Mouse (Mus musculus) liver, embryonic 13.5 days (tissue): ENCODE results near the gene Ncbp3. TPM values are rescaled to one million over a fixed set of nuclear protein-coding genes. Genes with fewer than 3 reads are reported as not detected.
A peak's percentile ranks its signal among the peaks of the same experiment; 100 is the strongest.

Experiments used
- ATAC-seq: fragments of 200-750 bp; cut with Nextera tagmentation; 2 replicates; pipeline ENCODE4 v1.8.0; 2017; ENCODE audit warnings: low read depth, mild to moderate bottlenecking, moderate number of reproducible peaks, moderate library complexity
- DNase-seq: peaks from one replicate; pipeline ENCODE4 v3.0.0; 2022
- H3K27ac ChIP-seq: fragments of 300-500 bp; sonication (generic); 2 replicates; pipeline ENCODE4 v1.5.1; 2015; ENCODE audit warnings: moderate library complexity, mild to moderate bottlenecking, inconsistent platforms
- H3K27me3 ChIP-seq: fragments of 300-500 bp; sonication (generic); 2 replicates; pipeline ENCODE4 v1.6.1; 2015; ENCODE audit warnings: mild to moderate bottlenecking, inconsistent platforms
- H3K36me3 ChIP-seq: fragments of 300-500 bp; sonication (generic); 2 replicates; pipeline ENCODE4 v1.6.1; 2015; ENCODE audit warnings: mild to moderate bottlenecking, inconsistent platforms
- H3K4me1 ChIP-seq: fragments of 300-500 bp; sonication (generic); replicated peaks from 2 replicates; pipeline ENCODE4 v1.6.1; 2015; ENCODE audit warnings: inconsistent platforms
- H3K4me2 ChIP-seq: fragments of 300-500 bp; sonication (generic); 2 replicates; pipeline ENCODE4 v1.6.1; 2015; ENCODE audit warnings: inconsistent platforms, mild to moderate bottlenecking, moderate library complexity
- H3K4me3 ChIP-seq: fragments of 300-500 bp; sonication (generic); replicated peaks from 2 replicates; pipeline ENCODE4 v1.5.1; 2015; ENCODE audit warnings: mild to moderate bottlenecking, inconsistent platforms
- H3K9ac ChIP-seq: fragments of 300-500 bp; sonication (generic); 2 replicates; pipeline ENCODE4 v1.6.1; 2015; ENCODE audit warnings: mild to moderate bottlenecking, inconsistent platforms
- H3K9me3 ChIP-seq: fragments of 300-500 bp; sonication (generic); replicated peaks from 2 replicates; pipeline ENCODE4 v1.6.1; 2016; ENCODE audit warnings: inconsistent platforms
- WGBS: fragments of 180-500 bp; shearing (Covaris S2); methylation state at CpG from one replicate; pipeline ENCODE4 v1.1.7; 2015; ENCODE audit not compliant: insufficient replicate concordance; 5-methylcytosine and 5-hydroxymethylcytosine counted together
- polyA plus RNA-seq: library from polyadenylated mRNA; unstranded; fragments of >200 nt; fragmentation: Nextera tagmentation; extraction: Ambion mirVana; gene quantifications from 2 replicates; pipeline ENCODE4 v1.2.1, GENCODE M21; 2015

The Ncbp3 gene
- polyA plus RNA-seq, 1 experiment from 2014 or later = 5.7 TPM

GRCm38 (mm10) chr11:73016103-73016420, 31.5 kb upstream of the Ncbp3 start:
- Histone ChIP-seq H3K4me1 (peaks cover 15% of the 10 kb centered on the region), H3K4me2 (no peak overlapping the region), H3K36me3 (no peaks in the 10 kb centered on the region), H3K27me3 (peaks cover 54% of the 10 kb centered on the region), H3K9me3 (no peaks in the 10 kb centered on the region), H3K4me3 (no peak overlapping the region), H3K27ac (no peak overlapping the region), H3K9ac (no peak overlapping the region)
- DNase-seq = no peak
- ATAC-seq = no peak
- WGBS = 62% methylated on average over 6 of the region's 6 CpGs

DNA sequence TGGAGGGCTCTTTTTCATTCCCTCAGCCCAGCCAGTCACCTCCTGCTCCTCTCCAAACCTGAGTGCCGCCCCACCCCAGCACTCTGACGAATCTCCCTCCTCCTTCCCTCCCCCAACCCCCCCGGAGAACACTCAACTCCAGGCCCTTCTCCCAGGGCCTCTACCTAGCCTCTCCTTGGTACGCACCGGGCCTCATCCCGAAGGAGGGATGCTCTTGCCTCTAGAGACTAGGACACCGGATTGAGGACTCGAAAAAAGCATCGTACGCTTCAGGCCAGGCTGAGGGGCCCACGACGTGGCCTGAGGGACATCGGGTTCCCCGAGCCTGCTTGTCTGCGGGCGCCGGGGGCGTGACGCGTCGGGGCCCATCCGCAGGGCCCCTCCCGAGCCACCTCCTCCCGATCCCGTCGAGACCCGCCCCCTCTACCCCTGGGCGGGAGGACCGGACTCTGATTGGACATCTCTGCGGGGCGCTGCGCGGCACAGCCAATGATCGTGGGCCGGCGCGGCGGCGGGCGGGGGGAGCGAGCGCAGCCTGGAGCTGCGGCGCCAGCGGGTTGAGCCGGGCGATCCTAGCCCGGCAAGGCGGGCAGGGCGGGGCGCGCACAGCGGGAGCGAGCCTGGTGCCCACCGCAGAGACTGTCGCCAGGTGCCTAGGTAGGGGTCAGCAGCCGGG, 29.0 kb upstream of the Ncbp3 start, which contains the start of gene Camkk1:
TSS of gene Camkk1 (plus strand) at position 538 of the 676 bp plus-strand sequence.
- Histone ChIP-seq H3K4me1 (peaks cover 15% of the 10 kb centered on the region), H3K27me3 (peaks cover 73% of the 10 kb centered on the region), H3K9me3 (no peaks in the 10 kb centered on the region), H3K9ac (peak within 1 kb of the TSS; percentile 59), H3K36me3 (no peaks in the 10 kb centered on the region), H3K4me3 (peak within 1 kb of the TSS; percentile 64), H3K4me2 (peak within 1 kb of the TSS; percentile 93), H3K27ac (no peak within 1 kb of the TSS)
- peak; percentile 98 for ATAC-seq
- WGBS = 1% methylated on average over 57 of the region's 57 CpGs
- peak; percentile 86 for DNase-seq

DNA sequence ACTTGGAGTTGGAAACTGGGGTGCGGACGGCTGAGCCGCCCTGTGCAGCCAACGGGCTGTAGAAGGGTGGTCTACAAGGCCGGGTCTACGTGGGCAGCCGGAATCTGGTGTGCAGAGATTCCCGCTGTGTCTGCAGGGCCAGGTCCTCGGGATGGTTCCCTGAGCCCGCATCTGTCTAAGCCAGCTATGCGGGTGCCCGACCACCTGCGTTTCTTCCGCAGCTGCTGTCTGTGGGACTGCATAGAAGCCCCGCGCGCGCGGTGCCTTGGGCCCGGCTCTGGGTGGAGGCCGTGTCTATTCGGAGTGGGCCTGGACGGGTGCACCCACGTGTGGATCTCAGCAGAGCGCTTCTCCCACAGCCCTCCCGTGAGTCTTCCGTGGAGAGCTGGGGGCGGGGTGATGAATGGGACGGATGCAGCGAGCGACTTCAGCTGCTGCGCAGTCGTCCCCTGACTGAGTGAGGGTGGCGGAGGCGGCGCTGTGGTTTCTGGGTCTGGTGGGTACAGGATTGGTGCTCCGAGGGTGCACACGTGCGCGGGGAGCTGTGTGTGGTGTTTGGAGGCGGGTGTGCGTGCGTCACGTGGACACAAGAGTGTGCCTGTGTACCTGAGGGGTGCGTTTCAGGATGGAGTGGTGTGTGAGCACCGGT, 28.3 kb upstream of the Ncbp3 start:
- Histone ChIP-seq H3K27ac (no peak overlapping the region), H3K36me3 (no peaks in the 10 kb centered on the region), H3K9me3 (no peaks in the 10 kb centered on the region), H3K9ac (peak overlapping the region; percentile 59), H3K4me3 (peak overlapping the region; percentile 64), H3K4me1 (peaks cover 19% of the 10 kb centered on the region), H3K4me2 (peak overlapping the region; percentile 93), H3K27me3 (peaks cover 73% of the 10 kb centered on the region)
- ATAC-seq = peak; percentile 25
- DNase-seq = no peak
- WGBS = 2% methylated on average over 46 of the region's 46 CpGs

GRCm38 (mm10) chr11:73020953-73021800, 26.4 kb upstream of the Ncbp3 start:
- DNase-seq (no peak), ATAC-seq (no peak)
- no peaks in the 10 kb centered on the region for H3K36me3 ChIP-seq
- 70% methylated on average over 7 of the region's 7 CpGs for WGBS
- no peak overlapping the region for H3K4me3 ChIP-seq
- peaks cover 32% of the 10 kb centered on the region for H3K4me1 ChIP-seq
- no peak overlapping the region for H3K9ac ChIP-seq
- H3K9me3 ChIP-seq = no peaks in the 10 kb centered on the region
- no peak overlapping the region for H3K27ac ChIP-seq
- peaks cover 68% of the 10 kb centered on the region for H3K27me3 ChIP-seq
- no peak overlapping the region for H3K4me2 ChIP-seq

DNA sequence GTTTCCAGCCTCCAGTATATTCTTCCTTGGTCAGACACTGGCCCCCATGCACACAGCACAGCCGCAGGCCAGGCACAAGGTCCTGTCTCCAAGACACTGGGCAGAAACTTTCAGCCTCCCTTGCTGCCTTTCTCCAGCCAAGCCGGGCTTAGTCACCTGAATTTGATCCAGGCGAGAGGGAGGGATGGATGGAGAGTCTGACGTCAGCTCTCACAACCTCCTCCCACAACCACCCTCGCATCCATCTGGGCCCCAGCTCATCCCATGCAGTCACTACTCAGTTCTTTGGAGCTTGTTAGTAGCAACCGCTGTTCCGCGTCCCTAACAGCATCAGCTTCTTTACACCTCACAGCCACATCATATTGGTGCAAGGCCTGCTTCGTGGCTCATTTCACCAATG, 24.5 kb upstream of the Ncbp3 start:
- peaks cover 49% of the 10 kb centered on the region for H3K27me3 ChIP-seq
- H3K4me3 ChIP-seq = no peak overlapping the region
- H3K4me1 ChIP-seq = peaks cover 32% of the 10 kb centered on the region
- ATAC-seq (no peak), DNase-seq (no peak)
- no peak overlapping the region for H3K9ac ChIP-seq
- H3K4me2 ChIP-seq = no peak overlapping the region
- H3K36me3 ChIP-seq = no peaks in the 10 kb centered on the region
- H3K9me3 ChIP-seq = no peaks in the 10 kb centered on the region
- 68% methylated on average over 9 of the region's 9 CpGs for WGBS
- H3K27ac ChIP-seq = no peak overlapping the region

DNA sequence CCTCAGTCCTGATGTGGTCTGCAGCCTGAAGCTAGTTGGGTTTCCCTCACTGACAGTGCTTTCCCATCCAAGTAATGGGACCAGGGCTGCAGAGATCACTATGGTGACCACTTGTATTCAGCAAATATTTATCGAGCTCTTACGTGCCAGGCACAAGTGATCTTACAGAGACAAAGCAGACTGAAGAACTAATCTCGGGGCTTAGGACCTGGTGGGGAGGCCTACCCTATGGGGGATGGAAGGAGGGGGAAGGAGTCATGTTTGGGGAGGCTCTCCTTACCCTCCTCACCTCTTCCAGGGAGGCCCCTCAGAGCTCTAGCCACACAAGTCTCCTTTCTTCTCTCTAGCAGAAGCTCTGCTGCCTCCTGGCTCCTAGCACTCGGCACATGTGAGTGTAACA, 23.8 kb upstream of the Ncbp3 start:
- 45% methylated on average over 4 of the region's 4 CpGs for WGBS
- Histone ChIP-seq H3K27ac (no peak overlapping the region), H3K9ac (no peak overlapping the region), H3K4me1 (peaks cover 26% of the 10 kb centered on the region), H3K36me3 (no peaks in the 10 kb centered on the region), H3K9me3 (no peaks in the 10 kb centered on the region), H3K4me3 (no peak overlapping the region), H3K4me2 (0 out of 2 replicates have a peak overlapping the region, but pooled peaks have one; percentile 30), H3K27me3 (peaks cover 42% of the 10 kb centered on the region)
- ATAC-seq (no peak), DNase-seq (no peak)

- H3K27ac ChIP-seq = peak overlapping the region; percentile 20; the same call in 1 of the 2 replicates
Measured at GRCm38 (mm10) chr11:73024236-73024904, 23.2 kb upstream of the Ncbp3 start.

GRCm38 (mm10) chr11:73026961-73027360, 20.6 kb upstream of the Ncbp3 start:
- ATAC-seq (no peak), DNase-seq (no peak)
- H3K27ac ChIP-seq = no peak overlapping the region
- no peaks in the 10 kb centered on the region for H3K36me3 ChIP-seq
- H3K9ac ChIP-seq = no peak overlapping the region
- H3K4me1 ChIP-seq = peaks cover 24% of the 10 kb centered on the region
- H3K27me3 ChIP-seq = peaks cover 10% of the 10 kb centered on the region; the same call in 1 of the 2 replicates
- H3K4me2 ChIP-seq = no peak overlapping the region
- H3K4me3 ChIP-seq = no peak overlapping the region
- WGBS = 52% methylated on average over 8 of the region's 8 CpGs
- no peaks in the 10 kb centered on the region for H3K9me3 ChIP-seq

More at GRCm38 (mm10) chr11:73024236-73024904, 23.2 kb upstream of the Ncbp3 start:
- WGBS = 19% methylated on average over 7 of the region's 7 CpGs
- DNase-seq (peak; percentile 19), ATAC-seq (peak; percentile 61)
- Histone ChIP-seq H3K9ac (no peak overlapping the region), H3K27me3 (peaks cover 36% of the 10 kb centered on the region), H3K36me3 (no peaks in the 10 kb centered on the region), H3K9me3 (no peaks in the 10 kb centered on the region), H3K4me3 (no peak overlapping the region), H3K4me2 (peak overlapping the region; percentile 30; the same call in 1 of the 2 replicates), H3K4me1 (peaks cover 20% of the 10 kb centered on the region)

DNA sequence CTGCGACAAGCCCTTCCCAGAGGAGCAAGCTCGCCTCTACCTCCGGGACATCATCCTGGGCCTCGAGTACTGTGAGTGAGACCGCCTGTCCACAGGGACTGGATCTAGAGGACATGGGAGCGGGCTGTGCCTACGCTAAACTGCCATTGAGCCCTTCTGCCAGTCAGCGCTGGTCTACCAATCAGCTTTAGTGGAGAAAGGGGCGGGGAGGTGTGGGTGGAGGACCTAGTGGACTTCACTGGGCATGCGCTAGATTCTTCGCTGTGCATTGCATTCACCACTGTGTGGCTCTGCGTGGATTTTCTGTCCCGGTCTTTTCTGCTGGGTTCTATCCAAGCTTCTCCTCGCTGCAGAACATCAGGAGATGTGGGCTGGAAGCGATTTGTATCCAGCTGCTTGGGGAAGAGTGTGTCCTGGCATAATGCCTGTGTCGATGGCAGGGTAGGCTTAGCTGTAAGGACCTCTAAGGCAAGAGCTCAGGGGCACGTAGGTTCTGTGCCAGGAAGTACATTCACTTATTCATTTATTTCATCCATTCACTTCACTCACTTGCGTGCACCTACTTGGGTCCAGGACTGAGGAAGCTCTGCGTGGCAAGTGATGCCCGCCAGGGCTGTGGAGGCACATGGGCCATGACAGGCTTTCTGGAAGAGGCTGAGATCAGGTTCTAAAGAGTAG, 16.6 kb upstream of the Ncbp3 start:
- Histone ChIP-seq H3K4me2 (peak overlapping the region; percentile 61), H3K9ac (peak overlapping the region; percentile 18; the same call in 1 of the 2 replicates), H3K4me3 (peak overlapping the region; percentile 26), H3K27me3 (no peaks in the 10 kb centered on the region), H3K4me1 (peaks cover 8% of the 10 kb centered on the region; the same call in 1 of the 2 replicates), H3K36me3 (no peaks in the 10 kb centered on the region), H3K27ac (no peak overlapping the region), H3K9me3 (no peaks in the 10 kb centered on the region)
- WGBS = 39% methylated on average over 20 of the region's 20 CpGs
- ATAC-seq (peak; percentile 88), DNase-seq (peak; percentile 79)

- ATAC-seq = no peak
- Histone ChIP-seq H3K9me3 (no peaks in the 10 kb centered on the region), H3K4me3 (no peak overlapping the region), H3K36me3 (no peaks in the 10 kb centered on the region), H3K27me3 (no peaks in the 10 kb centered on the region), H3K4me1 (peaks cover 8% of the 10 kb centered on the region; the same call in 1 of the 2 replicates), H3K27ac (no peak overlapping the region), H3K4me2 (peak overlapping the region; percentile 61; the same call in 1 of the 2 replicates), H3K9ac (peak overlapping the region; percentile 18; the same call in 1 of the 2 replicates)
- 66% methylated on average over 5 of the region's 5 CpGs for WGBS
- no peak for DNase-seq
Measured at GRCm38 (mm10) chr11:73031536-73031935, 16.0 kb upstream of the Ncbp3 start.
